Mouse (Mus musculus) layer of hippocampus, adult 2 months (tissue): ENCODE results near the gene Pacs2. TPM values are rescaled to one million over a fixed set of nuclear protein-coding genes. Genes with fewer than 3 reads are reported as not detected.

ENCODE experiments used
- DNase-seq, 2 experiments: peaks; one replicate each; pipeline ENCODE4 v3.0.0; 2022; ENCODE audit warnings: low spot score in 2 of 2
- H3K27ac ChIP-seq: fragments of 200-600 bp; 2 replicates; pipeline ENCODE4 v1.8.1; 2022
- H3K4me3 ChIP-seq: fragments of 200-600 bp; 2 replicates; pipeline ENCODE4 v1.8.1; 2022; ENCODE audit warnings: mild to moderate bottlenecking
- CTCF ChIP-seq: fragments of 200-600 bp; conservative IDR thresholded peaks from 2 replicates; pipeline ENCODE4 v1.8.1; 2022; ENCODE audit warnings: antibody characterized with exemption, mild to moderate bottlenecking, moderate library complexity
- total RNA-seq, 2 experiments: library from RNA; stranded (reverse); gene quantifications; 2 replicates each; pipeline ENCODE4 v1.2.3; 2021

Pacs2 gene
- total RNA-seq, 2 experiments from 2014 or later, result 79.6 to 81.8 TPM

DNA sequence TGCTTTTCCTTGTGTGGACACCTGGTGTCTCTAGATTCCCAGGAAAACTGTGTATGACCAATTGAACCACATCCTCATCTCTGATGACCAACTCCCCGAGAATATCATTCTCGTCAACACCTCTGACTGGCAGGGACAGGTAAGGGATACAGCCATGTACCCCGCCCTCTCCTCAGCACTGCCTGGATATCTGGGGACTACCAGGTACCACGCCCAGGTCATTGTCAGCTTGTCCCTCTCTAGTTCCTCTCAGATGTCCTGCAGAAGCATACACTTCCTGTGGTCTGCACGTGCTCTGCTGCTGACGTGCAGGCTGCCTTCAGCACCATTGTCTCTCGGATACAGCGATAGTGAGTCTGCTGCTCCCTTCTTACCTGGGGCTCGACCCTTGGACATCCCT lies 47.3 kb downstream of the Pacs2 start:
- Histone ChIP-seq H3K4me3 (no peak overlapping the region), H3K27ac (no peak overlapping the region)
- no peak for DNase-seq
- no peak for TF ChIP-seq CTCF

- H3K4me3 ChIP-seq, result no peak overlapping the region
- DNase-seq, result no peak
- H3K27ac ChIP-seq, result no peak overlapping the region
- TF ChIP-seq CTCF, result 0 out of 2 replicates have a peak, but pooled peaks have one; percentile 5
Measured at GRCm38 (mm10) chr12:113062201-113062600, 47.9 kb downstream of the Pacs2 start.

- DNase-seq, result no peak
- H3K27ac ChIP-seq, result no peak overlapping the region
- H3K4me3 ChIP-seq, result no peak overlapping the region
- no peak for TF ChIP-seq CTCF
Measured at GRCm38 (mm10) chr12:113063700-113064099, 49.4 kb downstream of the Pacs2 start.

- Histone ChIP-seq H3K27ac (no peak overlapping the region), H3K4me3 (no peak overlapping the region)
- TF ChIP-seq CTCF, result no peak
- DNase-seq, result no peak
Measured at GRCm38 (mm10) chr12:113068002-113068401, 53.7 kb downstream of the Pacs2 start.

DNA sequence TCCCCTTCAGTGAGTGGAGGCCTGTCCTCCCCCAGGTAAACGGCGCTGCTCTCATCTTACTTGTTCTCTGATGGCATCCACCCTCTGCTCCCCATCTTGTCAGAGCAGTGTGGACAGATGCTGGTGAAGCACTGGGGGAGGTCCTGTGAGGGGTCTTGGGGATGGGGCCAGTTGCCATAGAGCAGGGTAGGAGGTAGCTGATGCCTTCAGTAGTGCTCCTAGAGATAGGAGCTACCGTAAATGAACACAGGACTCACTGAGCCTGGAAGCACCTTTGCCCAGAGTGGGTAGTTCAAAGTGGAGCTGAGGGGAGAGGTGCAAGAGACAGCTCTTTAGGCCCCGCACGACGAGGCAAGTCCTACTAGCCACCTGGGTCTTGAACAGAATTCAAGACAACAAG lies 55.1 kb downstream of the Pacs2 start:
- no peak for DNase-seq
- TF ChIP-seq CTCF, result no peak
- Histone ChIP-seq H3K27ac (no peak overlapping the region), H3K4me3 (no peak overlapping the region)

DNA sequence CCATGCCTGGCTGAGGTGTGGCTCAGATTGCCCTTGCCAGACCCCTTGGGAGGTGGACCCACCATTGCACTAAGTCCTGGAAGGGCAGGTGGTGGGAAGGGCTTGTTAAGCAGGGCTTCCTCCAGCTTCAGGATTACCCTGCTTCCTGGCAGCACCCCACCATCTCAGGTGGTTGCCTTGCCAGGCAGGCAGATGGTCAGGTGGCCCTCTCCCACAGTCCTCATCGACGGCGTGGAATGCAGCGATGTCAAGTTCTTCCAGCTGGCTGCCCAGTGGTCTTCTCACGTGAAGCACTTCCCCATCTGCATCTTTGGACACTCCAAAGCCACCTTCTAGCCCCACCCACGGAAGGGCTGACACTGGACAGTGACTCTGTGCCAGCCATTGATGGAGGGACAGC lies 57.0 kb downstream of the Pacs2 start:
- no peak for TF ChIP-seq CTCF
- Histone ChIP-seq H3K27ac (no peak overlapping the region), H3K4me3 (no peak overlapping the region)
- DNase-seq, result no peak

DNA sequence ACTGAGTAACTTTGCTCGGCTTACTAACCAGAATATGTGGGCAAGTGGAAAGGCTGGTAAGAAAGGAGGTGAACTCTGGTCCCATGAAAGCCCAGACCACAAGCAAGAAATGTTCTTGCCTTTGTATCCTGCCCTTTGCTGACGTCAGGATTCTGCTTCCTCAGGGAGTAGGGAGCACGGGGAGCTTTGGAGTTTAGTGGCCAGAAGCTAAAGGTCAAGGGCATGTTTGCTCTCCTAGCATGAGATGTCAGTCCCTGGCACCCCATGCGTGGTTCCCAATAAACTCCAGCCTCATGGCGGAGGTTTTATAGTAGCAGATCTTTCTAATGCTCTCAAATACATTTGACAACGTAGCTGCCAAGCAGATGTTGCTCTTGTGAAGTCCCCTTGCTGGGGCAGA lies 57.5 kb downstream of the Pacs2 start:
- no peak for TF ChIP-seq CTCF
- Histone ChIP-seq H3K27ac (no peak overlapping the region), H3K4me3 (no peak overlapping the region)
- no peak for DNase-seq

DNA sequence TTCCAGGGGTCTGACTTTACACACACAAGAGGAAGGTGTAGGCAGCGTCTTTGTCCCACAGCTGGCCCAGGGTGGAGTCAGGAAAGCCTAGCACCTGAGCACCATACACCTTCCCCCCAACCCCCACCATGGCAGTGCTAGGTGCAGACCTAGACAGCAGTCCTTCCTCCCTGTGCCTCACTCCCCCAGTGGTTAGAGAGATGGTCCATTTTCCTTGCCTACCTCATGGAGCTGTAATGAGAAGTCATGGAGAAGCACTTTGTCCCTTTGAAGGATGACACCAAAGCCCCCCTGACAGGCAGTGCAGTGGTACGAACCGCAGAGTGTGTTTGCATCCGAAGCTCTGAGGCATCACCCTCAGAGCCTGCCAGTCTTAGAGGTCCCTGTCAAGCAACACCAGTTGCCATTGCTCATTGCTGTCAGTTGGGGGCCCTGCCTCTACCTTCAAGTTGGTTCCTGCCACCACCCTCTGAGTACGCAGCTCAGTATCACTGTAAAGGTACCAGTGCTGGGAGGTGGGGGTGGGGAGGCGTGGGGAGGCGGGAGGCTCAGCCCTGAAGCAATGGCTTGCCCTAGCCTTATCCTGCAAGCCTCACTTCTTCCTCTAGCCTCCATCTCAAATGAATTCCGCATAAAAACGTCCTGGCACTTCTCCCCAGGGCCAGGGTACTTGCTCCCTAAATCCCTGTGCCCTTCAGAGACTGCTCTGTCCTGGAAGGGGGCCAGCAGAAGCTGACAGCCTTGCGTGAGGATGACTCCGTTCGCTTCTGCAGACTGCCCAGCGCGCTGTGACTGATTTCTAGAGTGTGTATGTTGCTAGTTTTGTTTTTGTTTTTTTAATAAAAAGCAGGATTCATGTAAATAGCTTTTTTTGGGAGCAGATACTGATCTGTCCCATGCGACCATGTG lies 59.4 kb downstream of the Pacs2 start:
- peak overlapping the region; percentile 64 for H3K4me3 ChIP-seq
- 0 out of 2 replicates have a peak, but pooled peaks have one; percentile 19 for TF ChIP-seq CTCF
- peak in 1 of 2 experiments; percentile 19 for DNase-seq
- peak overlapping the region; percentile 95 for H3K27ac ChIP-seq

GRCm38 (mm10) chr12:113074329-113075062 lies 60.2 kb downstream of the Pacs2 start, which contains the start of gene Tex22:
Gene Tex22, plus strand, starts transcription at chr12:113074502.
- Histone ChIP-seq H3K4me3 (peak within 1 kb of the TSS; percentile 64), H3K27ac (peak within 1 kb of the TSS; percentile 95)
- TF ChIP-seq CTCF, result no peak
- peak; percentile 85 to 91 for DNase-seq

GRCm38 (mm10) chr12:113075063-113075454 lies 60.8 kb downstream of the Pacs2 start:
- peak; percentile 84 to 86 for DNase-seq
- Histone ChIP-seq H3K4me3 (peak overlapping the region; percentile 64), H3K27ac (peak overlapping the region; percentile 95)
- TF ChIP-seq CTCF, result peak; percentile 98

DNA sequence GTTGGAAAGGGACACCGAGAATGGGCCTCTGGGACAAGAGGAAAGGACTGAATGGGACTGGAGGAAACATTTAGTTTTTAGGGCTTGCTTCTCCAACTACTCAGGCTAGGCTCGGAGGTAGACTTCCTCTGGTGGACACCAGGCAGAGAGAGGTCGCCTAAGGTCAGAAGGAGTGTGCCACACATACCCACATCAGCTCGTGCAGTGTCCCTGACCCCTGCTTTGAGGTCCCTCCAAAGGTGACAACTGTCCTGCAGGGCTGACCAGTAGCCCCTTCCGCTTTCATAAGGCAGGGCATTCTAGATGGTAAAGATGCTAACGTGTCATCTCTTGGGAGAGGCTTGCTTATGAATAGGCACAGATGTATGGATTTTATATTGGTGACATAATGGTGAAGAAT lies 61.2 kb downstream of the Pacs2 start:
- no peak for DNase-seq
- TF ChIP-seq CTCF, result peak; percentile 27
- H3K4me3 ChIP-seq, result no peak overlapping the region
- H3K27ac ChIP-seq, result peak overlapping the region; percentile 49

DNA sequence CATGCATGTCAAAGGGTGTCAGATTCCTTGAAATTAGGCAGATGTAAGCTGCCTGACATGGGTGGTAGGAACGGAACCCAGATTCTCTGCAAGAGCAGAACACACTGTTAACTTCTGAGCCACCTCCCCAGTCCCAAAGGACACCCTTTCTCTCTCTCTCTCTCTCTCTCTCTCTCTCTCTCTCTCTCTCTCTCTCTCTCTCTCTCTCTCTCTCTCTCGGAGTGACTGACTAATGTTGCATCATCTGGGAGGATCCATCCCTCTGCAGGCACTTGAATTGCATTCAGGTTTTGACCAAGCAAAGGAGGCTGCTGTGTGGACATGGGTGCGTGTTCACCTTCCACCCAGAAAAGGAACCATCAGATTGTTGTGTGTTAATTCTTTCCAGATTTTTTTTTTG lies 73.0 kb downstream of the Pacs2 start:
- no peak overlapping the region for H3K27ac ChIP-seq
- H3K4me3 ChIP-seq, result no peak overlapping the region
- no peak for TF ChIP-seq CTCF
- DNase-seq, result no peak

GRCm38 (mm10) chr12:113088026-113088425 lies 73.7 kb downstream of the Pacs2 start:
- H3K27ac ChIP-seq, result no peak overlapping the region
- no peak overlapping the region for H3K4me3 ChIP-seq
- no peak for DNase-seq
- TF ChIP-seq CTCF, result no peak
